Mouse (Mus musculus): Measurements from ENCODE around the gene Hacd2. TPM values are rescaled to one million over a fixed set of nuclear protein-coding genes. Genes with fewer than 3 reads are reported as not detected.

Hacd2 gene
- total and polyA plus RNA-seq, 3 experiments: 4.7 to 178 (median 54.5) TPM

- peaks cover 4% of the 10 kb centered on the region; the same call in 1 of the 2 replicates for H3K4me1 ChIP-seq (ENCODE audit: insufficient read depth, low read depth, low read length)
- no peaks in the 10 kb centered on the region for H3K36me3 ChIP-seq (replicated peaks)
- no peak overlapping the region for H3K4me3 ChIP-seq (ENCODE audit: low read depth, low read length)
- H3K9me3 ChIP-seq (replicated peaks): no peaks in the 10 kb centered on the region
- ATAC-seq (ENCODE audit: extremely low read depth, insufficient number of reproducible peaks, low FRiP score, poor library complexity, severe bottlenecking) (no peak), DNase-seq (ENCODE audit: low spot score) (no peak)
- TF ChIP-seq TAL1 (conservative IDR thresholded peaks at IDR 0.05; ENCODE audit: low read depth, low read length) (no peak), GATA1 (IDR thresholded peaks at IDR 0.05; ENCODE audit: borderline replicate concordance, low read length) (no peak), POLR2AphosphoS5 (IDR thresholded peaks at IDR 0.05; ENCODE audit: insufficient replicate concordance, low read depth, low read length) (no peak), GATA2 (IDR thresholded peaks at IDR 0.05; ENCODE audit: borderline replicate concordance, low read depth, low read length) (no peak), CTCF (IDR thresholded peaks at IDR 0.05; ENCODE audit: low read depth, low read length) (no peak)
- peaks cover 48% of the 10 kb centered on the region for H3K27me3 ChIP-seq (ENCODE audit: insufficient read depth, low read length)
These were observed 21.2 kb upstream of the Hacd2 start for GRCm38 (mm10) chr16:35000923-35001560.

- Histone ChIP-seq H3K9me3 (replicated peaks) (no peaks in the 10 kb centered on the region), H3K36me3 (replicated peaks) (no peaks in the 10 kb centered on the region), H3K4me1 (ENCODE audit: insufficient read depth, low read depth, low read length) (0 out of 2 replicates have a peak, but pooled peaks cover 3% of the 10 kb centered on the region), H3K4me3 (ENCODE audit: low read depth, low read length) (no peak overlapping the region), H3K27me3 (ENCODE audit: insufficient read depth, low read length) (peaks cover 38% of the 10 kb centered on the region)
- ATAC-seq (ENCODE audit: extremely low read depth, insufficient number of reproducible peaks, low FRiP score, poor library complexity, severe bottlenecking) (no peak), DNase-seq (ENCODE audit: low spot score) (no peak)
- TF ChIP-seq GATA1 (IDR thresholded peaks at IDR 0.05; ENCODE audit: borderline replicate concordance, low read length): no peak
- no peak for TF ChIP-seq GATA2 (IDR thresholded peaks at IDR 0.05; ENCODE audit: borderline replicate concordance, low read depth, low read length)
- no peak for TF ChIP-seq CTCF (IDR thresholded peaks at IDR 0.05; ENCODE audit: low read depth, low read length)
- no peak for TF ChIP-seq POLR2AphosphoS5 (IDR thresholded peaks at IDR 0.05; ENCODE audit: insufficient replicate concordance, low read depth, low read length)
- no peak for TF ChIP-seq TAL1 (conservative IDR thresholded peaks at IDR 0.05; ENCODE audit: low read depth, low read length)
These were observed 17.9 kb upstream of the Hacd2 start for GRCm38 (mm10) chr16:35004356-35004755.

DNA sequence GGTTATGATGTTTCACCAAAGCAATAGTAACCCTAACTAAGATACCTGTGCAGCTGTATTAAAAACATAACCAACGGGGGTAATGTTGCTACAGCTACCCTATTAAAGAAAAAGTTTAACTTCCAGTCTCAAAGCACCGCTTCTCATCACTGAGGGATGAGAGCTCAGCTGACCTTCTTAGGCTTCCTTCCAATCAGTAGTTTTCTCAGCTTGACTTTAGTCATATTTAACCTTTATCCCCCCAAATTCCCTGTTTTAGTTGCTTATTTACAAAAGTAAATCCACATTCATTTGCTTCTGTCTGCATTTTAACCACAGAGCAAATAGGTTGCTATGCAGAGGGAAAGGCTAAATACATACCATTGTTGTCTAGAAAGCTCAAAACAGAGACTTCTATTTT, 17.5 kb upstream of the Hacd2 start:
- peaks cover 39% of the 10 kb centered on the region for H3K27me3 ChIP-seq (ENCODE audit: insufficient read depth, low read length)
- no peak for TF ChIP-seq TAL1 (conservative IDR thresholded peaks at IDR 0.05; ENCODE audit: low read depth, low read length)
- no peak for TF ChIP-seq CTCF (IDR thresholded peaks at IDR 0.05; ENCODE audit: low read depth, low read length)
- TF ChIP-seq GATA1 (IDR thresholded peaks at IDR 0.05; ENCODE audit: borderline replicate concordance, low read length): no peak
- no peak for DNase-seq (ENCODE audit: low spot score)
- H3K4me1 ChIP-seq (ENCODE audit: insufficient read depth, low read depth, low read length): 0 out of 2 replicates have a peak, but pooled peaks cover 4% of the 10 kb centered on the region
- ATAC-seq (ENCODE audit: extremely low read depth, insufficient number of reproducible peaks, low FRiP score, poor library complexity, severe bottlenecking): no peak
- no peaks in the 10 kb centered on the region for H3K9me3 ChIP-seq (replicated peaks)
- H3K4me3 ChIP-seq (ENCODE audit: low read depth, low read length): no peak overlapping the region
- no peaks in the 10 kb centered on the region for H3K36me3 ChIP-seq (replicated peaks)

GRCm38 (mm10) chr16:35006251-35006650, 16.0 kb upstream of the Hacd2 start:
- TF ChIP-seq POLR2AphosphoS5 (IDR thresholded peaks at IDR 0.05; ENCODE audit: insufficient replicate concordance, low read depth, low read length) (no peak), GATA1 (IDR thresholded peaks at IDR 0.05; ENCODE audit: borderline replicate concordance, low read length) (no peak), GATA2 (IDR thresholded peaks at IDR 0.05; ENCODE audit: borderline replicate concordance, low read depth, low read length) (no peak), TAL1 (conservative IDR thresholded peaks at IDR 0.05; ENCODE audit: low read depth, low read length) (no peak), CTCF (IDR thresholded peaks at IDR 0.05; ENCODE audit: low read depth, low read length) (no peak)
- Histone ChIP-seq H3K36me3 (replicated peaks) (no peaks in the 10 kb centered on the region), H3K27me3 (ENCODE audit: insufficient read depth, low read length) (peaks cover 29% of the 10 kb centered on the region), H3K4me3 (ENCODE audit: low read depth, low read length) (no peak overlapping the region), H3K4me1 (ENCODE audit: insufficient read depth, low read depth, low read length) (0 out of 2 replicates have a peak, but pooled peaks cover 4% of the 10 kb centered on the region), H3K9me3 (replicated peaks) (no peaks in the 10 kb centered on the region)
- no peak for ATAC-seq (ENCODE audit: extremely low read depth, insufficient number of reproducible peaks, low FRiP score, poor library complexity, severe bottlenecking)
- DNase-seq (ENCODE audit: low spot score): no peak

DNA sequence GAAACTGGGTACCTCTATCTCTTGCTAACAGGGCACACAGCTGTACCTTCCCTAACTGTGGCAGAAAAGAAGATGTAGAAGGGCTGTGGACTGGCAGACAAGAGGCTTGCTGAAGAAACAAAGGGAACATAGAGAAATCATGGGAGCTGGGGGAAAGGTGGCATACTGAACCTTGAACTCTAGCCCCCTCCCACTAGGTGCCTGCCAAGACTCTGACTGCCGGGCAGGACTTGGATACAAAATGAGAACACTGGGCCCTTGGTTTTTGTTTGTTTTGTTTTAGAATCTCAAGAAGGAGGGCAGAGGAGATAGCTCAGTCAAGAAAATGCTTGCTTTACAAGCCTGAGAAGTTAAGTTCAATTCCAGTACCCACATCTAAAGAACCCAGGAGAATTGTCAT, 14.9 kb upstream of the Hacd2 start:
- DNase-seq (ENCODE audit: low spot score) (no peak), ATAC-seq (ENCODE audit: extremely low read depth, insufficient number of reproducible peaks, low FRiP score, poor library complexity, severe bottlenecking) (no peak)
- peaks cover 27% of the 10 kb centered on the region for H3K27me3 ChIP-seq (ENCODE audit: insufficient read depth, low read length)
- TF ChIP-seq GATA1 (IDR thresholded peaks at IDR 0.05; ENCODE audit: borderline replicate concordance, low read length) (no peak), GATA2 (IDR thresholded peaks at IDR 0.05; ENCODE audit: borderline replicate concordance, low read depth, low read length) (no peak), TAL1 (conservative IDR thresholded peaks at IDR 0.05; ENCODE audit: low read depth, low read length) (no peak), CTCF (IDR thresholded peaks at IDR 0.05; ENCODE audit: low read depth, low read length) (no peak), POLR2AphosphoS5 (IDR thresholded peaks at IDR 0.05; ENCODE audit: insufficient replicate concordance, low read depth, low read length) (no peak)
- no peaks in the 10 kb centered on the region for H3K36me3 ChIP-seq (replicated peaks)
- H3K4me1 ChIP-seq (ENCODE audit: insufficient read depth, low read depth, low read length): peaks cover 9% of the 10 kb centered on the region
- no peak overlapping the region for H3K4me3 ChIP-seq (ENCODE audit: low read depth, low read length)
- no peaks in the 10 kb centered on the region for H3K9me3 ChIP-seq (replicated peaks)

- Histone ChIP-seq H3K4me1 (ENCODE audit: insufficient read depth, low read depth, low read length) (peaks cover 11% of the 10 kb centered on the region), H3K27me3 (ENCODE audit: insufficient read depth, low read length) (peaks cover 26% of the 10 kb centered on the region), H3K9me3 (replicated peaks) (no peaks in the 10 kb centered on the region), H3K36me3 (replicated peaks) (no peaks in the 10 kb centered on the region), H3K4me3 (ENCODE audit: low read depth, low read length) (no peak overlapping the region)
- DNase-seq (ENCODE audit: low spot score) (no peak), ATAC-seq (ENCODE audit: extremely low read depth, insufficient number of reproducible peaks, low FRiP score, poor library complexity, severe bottlenecking) (no peak)
- TF ChIP-seq POLR2AphosphoS5 (IDR thresholded peaks at IDR 0.05; ENCODE audit: insufficient replicate concordance, low read depth, low read length): no peak
- no peak for TF ChIP-seq TAL1 (conservative IDR thresholded peaks at IDR 0.05; ENCODE audit: low read depth, low read length)
These were observed 13.8 kb upstream of the Hacd2 start for GRCm38 (mm10) chr16:35008447-35008846.

Measured in G1E (cell line).